Mouse (Mus musculus): ENCODE data around the gene Mrpl12.
"Not testable (repeated sequence)": the region's sequence is repeated elsewhere in the genome, so short reads cannot be mapped to it uniquely, and the experiment has no call there.

Gene Mrpl12

DNA sequence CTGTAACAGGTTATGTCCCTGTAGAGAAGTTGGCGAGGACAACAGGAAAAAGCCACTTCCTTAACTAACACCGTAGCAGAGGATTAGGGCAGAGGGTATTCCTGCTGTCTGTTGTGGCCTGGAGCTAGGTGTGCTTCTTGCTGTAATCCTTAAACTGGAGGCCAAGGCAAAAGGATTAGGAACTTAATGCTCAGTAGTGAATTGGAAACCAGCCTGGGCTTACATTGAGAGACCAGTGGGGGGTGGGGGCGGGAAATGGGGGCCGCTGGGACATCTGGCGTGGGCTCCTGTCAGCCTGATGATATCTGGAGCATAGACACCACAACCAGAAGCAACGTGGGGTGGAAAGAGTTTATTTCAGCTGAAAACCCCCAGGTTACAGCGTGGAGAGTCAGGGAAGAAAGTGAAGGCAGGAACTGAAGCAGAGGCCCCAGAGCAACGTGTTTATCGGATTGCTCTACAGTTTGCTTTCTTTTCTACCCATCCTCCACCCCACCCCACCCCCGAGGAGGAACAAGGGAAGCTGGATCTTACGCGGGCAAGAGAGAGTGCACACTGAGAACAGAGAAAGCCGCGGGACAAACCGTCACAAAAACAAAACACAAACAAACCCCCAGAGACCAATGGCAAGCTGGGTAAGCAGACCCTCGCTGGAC lies 26.1 kb downstream of the Mrpl12 start:
- no peak for DNase-seq

DNA sequence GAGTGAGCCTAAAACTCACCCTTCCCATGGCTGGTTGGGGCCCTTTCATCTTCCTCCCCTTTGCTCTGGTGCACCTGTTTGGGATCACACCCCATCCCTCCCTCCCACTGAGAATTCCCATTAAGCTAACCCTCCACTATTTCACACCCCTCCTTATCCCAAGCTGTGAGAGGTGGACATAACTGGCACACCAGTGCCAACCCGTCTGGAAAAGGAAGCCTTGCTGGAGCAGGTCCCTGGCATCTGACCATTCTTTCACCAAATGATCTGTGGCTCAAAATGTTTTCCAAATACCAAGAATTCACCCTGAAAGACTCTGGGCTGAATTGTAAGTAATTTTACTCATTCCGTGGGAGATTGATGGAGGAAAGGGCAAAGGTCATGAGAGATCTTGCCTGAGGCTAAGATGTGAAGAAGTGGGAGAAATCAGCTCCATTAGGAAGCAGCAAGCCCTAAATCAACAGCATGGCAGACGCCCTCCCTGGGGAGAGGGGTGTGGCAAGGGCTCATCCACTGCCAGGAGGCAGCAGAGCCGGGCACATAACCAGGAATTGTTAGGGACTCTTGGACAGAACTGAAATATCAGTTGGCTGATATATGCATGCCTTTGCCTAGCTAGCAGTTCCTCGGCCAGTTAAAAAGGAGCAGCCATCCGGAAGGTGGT lies 28.5 kb downstream of the Mrpl12 start:
- DNase-seq = peak; percentile 76

- not testable (repeated sequence) for DNase-seq
Measured at GRCm38 (mm10) chr11:120514262-120514661, 29.8 kb downstream of the Mrpl12 start.

DNA sequence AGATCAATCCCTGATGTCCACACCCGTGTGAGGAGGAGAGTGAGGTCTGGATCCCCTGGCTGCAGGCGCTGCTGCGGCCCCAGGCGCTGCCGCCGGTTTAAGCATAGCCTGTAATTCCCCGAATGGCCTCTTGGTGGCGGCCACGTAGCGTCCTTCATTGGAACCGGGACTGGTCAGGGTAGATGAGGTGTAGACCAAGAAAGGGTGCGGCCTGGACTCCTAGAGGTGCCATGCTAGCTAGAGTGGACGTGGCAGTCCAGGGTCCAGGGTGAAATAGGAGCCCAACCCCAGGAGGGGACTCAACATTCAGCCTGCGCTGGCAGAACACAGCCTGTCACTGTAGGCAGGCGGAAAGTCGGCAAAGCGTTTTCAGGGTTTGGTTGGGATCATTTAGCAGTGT lies 31.2 kb downstream of the Mrpl12 start:
- DNase-seq = peak; percentile 89

GRCm38 (mm10) chr11:120517147-120517546 lies 32.7 kb downstream of the Mrpl12 start:
- DNase-seq = no peak

- DNase-seq = no peak
Measured at GRCm38 (mm10) chr11:120518027-120518426, 33.6 kb downstream of the Mrpl12 start.

- no peak for DNase-seq
Measured at GRCm38 (mm10) chr11:120518558-120518957, 34.1 kb downstream of the Mrpl12 start.

DNA sequence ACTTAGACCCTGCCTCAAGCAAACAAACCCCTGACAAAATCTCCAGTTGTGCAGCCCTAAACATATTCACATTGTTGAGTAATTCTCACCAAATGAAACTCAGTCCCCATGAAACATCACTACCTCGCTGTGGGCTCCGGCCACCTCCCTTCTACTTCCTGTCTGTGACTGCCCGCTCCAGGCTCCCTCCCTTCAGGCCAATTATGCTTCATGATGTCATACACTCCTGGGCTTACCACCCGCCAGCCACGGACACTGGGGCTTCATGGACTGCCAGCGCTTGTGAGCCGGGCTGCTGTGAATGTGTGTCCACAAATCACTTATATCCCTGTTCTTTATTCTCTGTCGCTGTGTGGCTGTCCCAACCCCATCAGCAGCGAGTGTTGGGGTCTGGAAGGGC lies 35.3 kb downstream of the Mrpl12 start:
- no peak for DNase-seq

DNA sequence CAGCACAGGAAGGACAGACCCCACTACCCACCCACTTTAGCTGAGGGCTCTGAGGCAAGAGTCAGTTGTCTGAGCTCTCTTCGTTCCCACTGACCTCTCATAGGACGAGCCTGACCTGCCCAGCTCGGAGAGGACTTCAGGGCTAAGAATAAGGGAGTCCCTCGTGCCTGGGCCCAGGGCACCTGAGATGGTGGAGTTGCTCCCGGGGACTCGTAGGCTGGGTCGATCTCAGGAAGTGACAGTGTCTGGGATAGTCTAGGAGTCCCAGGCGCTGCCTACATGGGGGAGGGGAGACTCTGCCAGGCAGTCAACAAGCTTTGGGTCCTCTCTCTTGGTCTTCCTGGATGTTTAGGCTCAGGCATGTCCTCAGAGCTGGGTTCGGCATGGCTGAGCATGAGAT lies 36.1 kb downstream of the Mrpl12 start:
- peak; percentile 54 for DNase-seq

- DNase-seq = peak; percentile 94
Measured at GRCm38 (mm10) chr11:120520967-120521540, 36.6 kb downstream of the Mrpl12 start.

- no peak for DNase-seq
Measured at GRCm38 (mm10) chr11:120522581-120522980, 38.2 kb downstream of the Mrpl12 start.

DNA sequence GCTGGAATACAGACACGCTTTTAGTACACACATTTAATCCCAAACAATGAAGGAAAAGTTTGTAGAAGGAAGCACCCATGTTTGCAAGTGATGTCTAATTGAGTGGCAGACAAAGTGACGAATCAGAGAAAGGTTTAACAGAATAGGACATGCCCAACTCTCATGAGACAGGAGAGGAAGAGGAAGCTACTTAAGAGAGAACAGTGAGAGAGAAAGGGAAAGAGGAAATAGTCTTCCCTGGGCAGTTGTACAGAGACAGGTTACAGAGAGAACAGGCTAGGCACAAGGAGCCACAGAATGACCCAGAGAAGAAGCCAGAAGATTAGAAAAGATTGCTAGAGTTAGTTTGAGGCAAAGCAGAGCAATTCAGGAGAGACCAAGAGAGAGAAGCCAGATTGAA lies 41.5 kb downstream of the Mrpl12 start:
- no peak for DNase-seq

DNA sequence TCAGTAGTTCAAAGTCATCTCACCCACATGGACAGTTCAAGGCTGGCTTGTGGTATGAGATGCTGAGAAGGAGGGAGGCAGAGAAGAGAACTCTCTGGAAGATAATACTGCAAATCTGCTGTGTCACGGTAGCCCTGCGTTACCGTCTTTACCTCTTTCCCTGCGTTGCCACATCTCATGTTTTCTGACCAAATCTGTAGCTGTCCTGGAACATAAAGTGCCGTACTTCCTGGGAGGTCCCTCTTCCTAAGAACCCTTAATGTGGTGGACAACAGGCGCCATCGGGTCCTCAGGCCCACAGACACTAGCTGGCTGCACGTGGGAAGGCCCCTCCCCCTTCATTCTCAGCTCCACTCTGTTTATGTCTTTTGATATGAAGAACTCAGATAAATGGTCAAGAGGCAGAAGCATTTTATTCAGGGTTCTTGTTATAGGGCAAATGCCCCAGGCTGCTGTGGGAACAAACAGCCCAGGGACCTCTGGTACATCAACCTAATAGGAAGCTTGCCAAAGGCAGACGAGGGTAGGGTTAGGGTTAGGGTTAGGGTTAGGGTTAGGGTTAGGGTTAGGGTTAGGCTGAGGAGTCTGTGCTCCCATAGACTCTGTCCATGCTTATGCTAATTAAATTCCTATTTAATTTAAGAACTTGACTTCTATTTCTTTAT lies 43.4 kb downstream of the Mrpl12 start:
- no peak for DNase-seq

DNA sequence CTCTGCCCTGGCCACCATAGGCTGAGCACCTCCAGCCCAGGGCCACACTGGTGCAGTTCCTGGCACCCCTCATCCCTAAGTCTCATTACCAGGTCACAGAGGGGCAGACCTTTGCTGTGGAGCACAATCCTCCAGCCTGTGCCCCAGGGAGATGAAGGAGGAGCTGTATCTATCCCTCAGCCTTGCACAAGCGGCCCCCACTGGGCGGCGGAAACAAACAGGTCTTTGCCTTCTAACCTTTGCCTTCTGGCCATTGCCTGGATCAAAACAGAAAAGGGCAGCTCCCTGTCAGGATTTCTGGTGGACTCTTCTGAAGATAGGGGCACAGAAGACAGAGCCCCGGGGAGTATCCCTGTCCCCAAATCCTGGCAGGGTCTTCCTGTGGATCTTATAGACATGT lies 44.5 kb downstream of the Mrpl12 start:
- no peak for DNase-seq

DNA sequence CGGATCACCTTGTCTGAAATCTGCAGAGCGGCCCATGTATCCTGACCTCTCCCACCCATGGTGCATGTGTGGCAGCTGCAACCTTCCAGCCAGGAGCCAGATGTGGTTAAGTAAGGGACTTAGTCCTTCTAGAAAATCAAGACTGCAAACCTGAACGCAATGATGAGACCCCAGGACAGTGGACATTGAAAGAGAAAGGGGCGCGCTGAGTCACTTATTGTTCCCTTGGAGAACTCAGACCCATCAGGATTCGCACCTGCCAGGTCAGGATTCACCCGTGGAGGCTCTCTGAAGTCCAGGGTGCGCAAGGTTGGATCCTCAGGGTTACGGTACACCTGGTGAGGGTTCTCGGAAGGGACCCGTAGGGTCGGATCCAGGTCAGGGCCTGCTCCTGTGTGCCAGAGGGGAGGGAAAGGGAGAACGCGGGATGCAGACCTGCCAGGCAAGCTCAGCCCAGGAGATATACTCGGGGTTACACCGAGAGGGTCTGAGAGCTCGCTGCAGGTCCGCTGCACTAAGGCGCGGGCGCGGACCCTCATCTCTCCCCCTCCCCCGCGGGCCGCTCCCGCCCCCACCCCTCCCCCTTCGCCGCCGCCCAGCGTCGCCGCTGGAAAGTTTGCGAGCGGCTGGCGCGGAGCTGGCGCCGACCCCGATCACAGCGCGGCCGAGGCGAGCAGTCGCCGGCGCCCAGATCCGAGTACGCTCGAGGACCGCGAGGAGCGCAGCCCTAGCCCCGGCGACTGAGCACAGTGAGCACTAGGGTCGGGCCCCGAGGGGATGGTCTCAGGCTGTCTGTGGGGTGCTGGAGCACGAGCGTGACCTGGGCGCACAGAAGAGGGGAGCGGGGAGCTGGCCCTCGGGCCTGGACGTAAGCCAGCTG lies 45.9 kb downstream of the Mrpl12 start, which contains the start of gene Gcgr:
Gcgr (plus strand) TSS at position 615 of the 880 bp plus-strand sequence.
- DNase-seq = no peak

- no peak for DNase-seq
Measured at GRCm38 (mm10) chr11:120531646-120532045, 47.2 kb downstream of the Mrpl12 start.

- no peak for DNase-seq
Measured at GRCm38 (mm10) chr11:120534093-120534492, 49.7 kb downstream of the Mrpl12 start.

DNA sequence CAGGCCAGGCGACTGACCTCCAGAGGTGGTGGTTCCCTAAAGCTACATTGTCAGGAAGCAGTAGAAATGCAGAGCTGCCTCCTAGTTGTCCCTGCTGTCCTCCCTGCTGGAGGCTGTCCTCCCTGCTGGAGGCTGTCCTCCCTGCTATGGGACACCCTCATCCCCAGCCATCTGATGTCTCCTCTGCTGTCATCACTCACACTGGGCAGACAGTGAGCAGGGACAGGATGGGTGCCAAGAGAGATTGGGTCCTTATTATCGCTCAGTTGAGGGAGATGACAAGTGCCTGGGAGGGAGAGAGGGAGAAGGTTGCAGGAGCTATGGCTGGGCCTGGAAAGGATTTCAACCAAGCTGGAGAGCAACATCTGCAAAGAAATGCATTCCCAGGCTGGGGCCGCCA lies 50.7 kb downstream of the Mrpl12 start:
- DNase-seq = no peak

DNA sequence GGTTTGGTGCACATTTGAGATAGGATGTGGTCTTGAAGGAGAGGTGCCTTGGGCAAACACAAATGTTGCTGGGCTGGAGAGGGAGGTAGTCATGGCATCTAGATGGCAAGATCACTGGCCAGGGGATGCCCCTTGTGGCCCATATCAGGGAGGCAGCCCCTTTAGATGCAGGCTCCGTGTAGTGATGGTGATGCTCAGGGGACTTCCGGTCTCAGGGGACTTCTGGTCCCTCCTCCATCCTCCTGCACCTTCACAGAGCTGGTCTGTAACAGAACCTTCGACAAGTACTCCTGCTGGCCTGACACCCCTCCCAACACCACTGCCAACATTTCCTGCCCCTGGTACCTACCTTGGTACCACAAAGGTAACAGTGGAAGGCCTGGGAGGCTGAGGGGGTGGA lies 51.4 kb downstream of the Mrpl12 start:
- no peak for DNase-seq

DNA sequence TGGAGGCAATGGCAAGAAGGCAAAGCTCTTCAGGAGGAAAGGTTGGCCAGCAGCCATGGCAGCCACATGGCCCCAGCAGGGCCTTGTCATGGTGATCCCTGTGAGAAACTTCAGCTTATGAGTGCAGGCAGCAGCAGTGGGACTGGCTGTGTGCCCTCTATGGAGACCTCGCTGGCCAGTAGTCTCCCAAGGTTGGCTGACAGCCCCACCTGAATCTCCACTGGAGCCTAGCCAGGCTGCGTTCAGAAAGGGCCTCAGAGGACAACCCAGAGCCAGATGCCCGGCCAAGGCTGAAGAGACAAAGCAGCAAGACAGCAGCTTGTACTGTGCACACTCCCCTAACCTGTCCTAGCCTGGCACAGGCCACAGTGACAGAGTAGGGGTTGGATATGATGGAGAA lies 54.1 kb downstream of the Mrpl12 start:
- peak; percentile 91 for DNase-seq
